Mouse (Mus musculus): ENCODE measurements around the gene Socs5. TPM values are rescaled to one million over a fixed set of nuclear protein-coding genes. Genes with fewer than 3 reads are reported as not detected.

Socs5 gene
- polyA plus RNA-seq, 1 experiment from 2014 or later, result 23.0 TPM

DNA sequence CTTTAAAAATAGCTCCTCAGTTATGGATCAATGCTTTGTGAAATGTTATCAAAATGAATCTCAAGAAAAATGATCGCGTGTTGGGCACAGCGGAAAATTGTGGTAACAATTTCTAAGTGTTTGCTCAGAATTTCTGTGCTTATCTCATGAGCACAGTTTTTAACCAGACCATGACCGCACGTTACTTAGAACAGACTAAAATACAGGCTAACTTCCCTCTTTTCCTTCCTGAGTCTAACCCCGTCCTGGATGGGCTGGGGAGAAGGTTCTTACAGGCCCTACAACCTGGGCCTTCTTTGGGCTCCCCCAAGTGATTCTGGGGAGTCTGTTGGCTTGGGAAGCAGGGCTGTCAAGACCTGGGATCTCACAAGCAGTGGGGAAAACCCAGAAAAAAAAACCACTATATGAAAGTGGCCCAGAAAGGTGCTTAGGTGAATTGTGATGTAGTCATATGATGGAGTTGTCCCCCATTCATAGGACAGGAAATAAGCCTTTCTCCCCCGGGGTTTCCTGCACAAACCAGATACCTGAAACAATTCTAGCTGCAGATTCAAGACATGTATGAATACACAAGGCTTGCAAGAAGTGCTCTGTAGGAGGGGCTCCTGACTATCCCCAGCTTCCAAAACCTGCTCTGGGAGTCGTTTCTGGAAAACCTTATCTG, 74.3 kb downstream of the Socs5 start:
- ATAC-seq (ENCODE audit: low read depth), result no peak
- 88% methylated on average over 8 of the region's 8 CpGs for WGBS
- no peak overlapping the region for H3K4me2 ChIP-seq (ENCODE audit: low read depth, low read length)
- no peaks in the 10 kb centered on the region for H3K9me3 ChIP-seq (ENCODE audit: control insufficient read depth, low read length)
- no peak overlapping the region for H3K4me3 ChIP-seq (ENCODE audit: low read depth, low read length)
- H3K9ac ChIP-seq (replicated peaks; ENCODE audit: low read depth, low read length), result no peak overlapping the region
- no peaks in the 10 kb centered on the region for H3K36me3 ChIP-seq (ENCODE audit: control insufficient read depth, insufficient read depth, low read length)
- H3K27me3 ChIP-seq (ENCODE audit: control insufficient read depth, insufficient read depth, low read length), result no peaks in the 10 kb centered on the region
- no peak overlapping the region for H3K27ac ChIP-seq (ENCODE audit: low read depth, low read length)
- H3K4me1 ChIP-seq (ENCODE audit: control insufficient read depth, insufficient read depth, low read length), result no peaks in the 10 kb centered on the region

DNA sequence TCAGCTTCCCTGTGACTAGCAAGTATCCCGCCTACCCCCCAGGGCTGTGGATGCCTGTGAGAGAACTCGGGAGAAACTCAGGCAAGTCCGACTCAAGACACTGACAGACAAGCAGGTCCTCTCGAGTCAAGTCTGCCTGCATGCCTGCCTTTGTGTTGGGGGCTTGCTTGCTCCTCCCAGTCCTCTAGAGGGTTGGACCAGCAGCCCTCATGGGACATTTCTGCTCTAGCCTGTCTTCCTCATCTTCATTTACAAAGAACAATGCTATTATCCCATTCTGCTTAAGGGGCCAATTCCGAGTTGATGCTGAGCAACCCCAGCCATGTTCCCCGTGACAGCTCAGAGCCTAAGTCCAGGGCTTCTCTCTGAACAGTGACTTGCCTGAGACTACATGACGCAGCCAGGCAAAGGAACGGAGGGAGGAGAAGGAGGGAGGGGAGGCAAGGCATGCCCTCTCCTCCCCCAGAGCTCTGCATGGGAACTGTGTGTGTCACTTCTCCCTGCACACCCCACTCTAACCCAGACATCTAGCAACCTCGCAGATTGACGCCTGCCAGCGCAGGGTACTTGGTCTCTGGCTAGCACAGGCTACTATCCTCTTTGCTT, 78.1 kb downstream of the Socs5 start:
- Histone ChIP-seq H3K36me3 (ENCODE audit: control insufficient read depth, insufficient read depth, low read length) (no peaks in the 10 kb centered on the region), H3K4me2 (ENCODE audit: low read depth, low read length) (no peak overlapping the region), H3K27ac (ENCODE audit: low read depth, low read length) (no peak overlapping the region), H3K4me1 (ENCODE audit: control insufficient read depth, insufficient read depth, low read length) (no peaks in the 10 kb centered on the region), H3K9me3 (ENCODE audit: control insufficient read depth, low read length) (no peaks in the 10 kb centered on the region), H3K9ac (replicated peaks; ENCODE audit: low read depth, low read length) (no peak overlapping the region), H3K4me3 (ENCODE audit: low read depth, low read length) (no peak overlapping the region), H3K27me3 (ENCODE audit: control insufficient read depth, insufficient read depth, low read length) (no peaks in the 10 kb centered on the region)
- WGBS, result 28% methylated on average over 11 of the region's 11 CpGs
- ATAC-seq (ENCODE audit: low read depth), result no peak

DNA sequence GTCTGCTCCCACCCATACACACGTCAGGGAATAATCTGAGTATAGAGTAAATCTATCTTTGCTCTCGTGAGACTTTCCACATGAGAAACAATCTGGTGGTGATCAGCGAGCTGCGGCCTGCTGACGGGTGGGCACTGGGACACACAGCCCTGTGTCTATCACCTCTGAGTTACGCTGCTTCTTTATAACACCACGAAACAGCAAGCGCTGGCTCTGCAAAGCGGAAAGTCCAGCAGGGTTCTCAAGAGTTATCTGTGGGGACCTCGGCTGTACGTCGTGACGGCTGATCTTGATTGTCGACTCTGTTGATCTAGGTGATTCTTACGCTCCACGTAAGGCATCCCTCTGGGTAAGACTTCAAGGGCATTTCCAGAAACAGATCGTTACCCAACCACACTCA, 79.5 kb downstream of the Socs5 start:
- Histone ChIP-seq H3K9me3 (ENCODE audit: control insufficient read depth, low read length) (no peaks in the 10 kb centered on the region), H3K27me3 (ENCODE audit: control insufficient read depth, insufficient read depth, low read length) (no peaks in the 10 kb centered on the region), H3K27ac (ENCODE audit: low read depth, low read length) (no peak overlapping the region), H3K4me1 (ENCODE audit: control insufficient read depth, insufficient read depth, low read length) (no peaks in the 10 kb centered on the region), H3K4me2 (ENCODE audit: low read depth, low read length) (no peak overlapping the region), H3K9ac (replicated peaks; ENCODE audit: low read depth, low read length) (no peak overlapping the region), H3K36me3 (ENCODE audit: control insufficient read depth, insufficient read depth, low read length) (no peaks in the 10 kb centered on the region), H3K4me3 (ENCODE audit: low read depth, low read length) (no peak overlapping the region)
- ATAC-seq (ENCODE audit: low read depth), result no peak
- WGBS, result 60% methylated on average over 17 of the region's 17 CpGs

Small RNA genes lying within 50 kb of the gene (microRNA-seq; reads per million reads assigned to microRNA genes)
- not detected for gene Gm22346

Other genes with a start within 250 kb of the Socs5 start
- not detected in 2 replicates for gene Tmem247, start 190.3 kb upstream of the Socs5 start, polyA plus RNA-seq (2014; fragmentation: Nextera tagmentation; extraction: Ambion mirVana)
- gene Atp6v1e2, start 159.8 kb upstream of the Socs5 start, polyA plus RNA-seq (2014; fragmentation: Nextera tagmentation; extraction: Ambion mirVana), result not detected in 2 replicates
- 9.1 and 9.7 TPM in 2 replicates for gene Rhoq, start 144.6 kb upstream of the Socs5 start, polyA plus RNA-seq (2014; fragmentation: Nextera tagmentation; extraction: Ambion mirVana)
- 34.4 and 38.7 TPM in 2 replicates for gene Pigf, start 82.3 kb upstream of the Socs5 start, polyA plus RNA-seq (2014; fragmentation: Nextera tagmentation; extraction: Ambion mirVana)
- gene Cript, start 82.1 kb upstream of the Socs5 start, polyA plus RNA-seq (2014; fragmentation: Nextera tagmentation; extraction: Ambion mirVana), result 217 and 236 TPM in 2 replicates
- gene Mcfd2, start 158.3 kb downstream of the Socs5 start, polyA plus RNA-seq (2014; fragmentation: Nextera tagmentation; extraction: Ambion mirVana), result 38.3 and 45.2 TPM in 2 replicates
- 6.7 and 7.2 TPM in 2 replicates for gene Ttc7, start 175.2 kb downstream of the Socs5 start, polyA plus RNA-seq (2014; fragmentation: Nextera tagmentation; extraction: Ambion mirVana)

Measured in neural tube, embryonic 14.5 days (tissue).